Mouse (Mus musculus) left cerebral cortex, adult 8-10 months (tissue): ENCODE measurements at regions not wholly inside any gene's neighbourhood (a gene's known extent, or its start where the extent isn't known, plus 50 kb on each side); places are given as distances from the start of the nearest gene placed in this dataset.

Source experiments
- DNase-seq, 2 experiments: peaks; one replicate each; pipeline ENCODE4 v3.0.0; 2022; ENCODE audit warnings: low spot score in 2 of 2

GRCm38 (mm10) chr16:54770871-54771270 lies 526.9 kb downstream of the Zpld1 start:
- no peak for DNase-seq

- DNase-seq, result no peak
Observed at GRCm38 (mm10) chr16:54744188-54744587, 553.6 kb downstream of the Zpld1 start.

- DNase-seq, result no peak
Observed at GRCm38 (mm10) chr16:54733516-54733915, 564.3 kb downstream of the Zpld1 start.

- DNase-seq, result no peak
Observed at GRCm38 (mm10) chr16:54707880-54708279, 589.9 kb downstream of the Zpld1 start.

GRCm38 (mm10) chr16:54682815-54683214 lies 615.0 kb downstream of the Zpld1 start:
- DNase-seq, result no peak

GRCm38 (mm10) chr16:54648728-54649525 lies 648.9 kb downstream of the Zpld1 start:
- no peak for DNase-seq

- no peak for DNase-seq
Observed at GRCm38 (mm10) chr16:54647821-54648220, 650.0 kb downstream of the Zpld1 start.

- DNase-seq, result peak in 1 of 2 experiments; percentile 7
Observed at GRCm38 (mm10) chr16:54646252-54646651, 651.5 kb downstream of the Zpld1 start.

GRCm38 (mm10) chr16:54629183-54629582 lies 668.6 kb downstream of the Zpld1 start:
- no peak for DNase-seq

GRCm38 (mm10) chr16:54592643-54593042 lies 705.1 kb downstream of the Zpld1 start:
- peak in 1 of 2 experiments; percentile 24 for DNase-seq
